Mouse (Mus musculus) midbrain, embryonic 15.5 days (tissue): ENCODE data around the gene Cx3cr1. TPM values are rescaled to one million over a fixed set of nuclear protein-coding genes. Genes with fewer than 3 reads are reported as not detected.
A peak's percentile ranks its signal among the peaks of the same experiment; 100 is the strongest.
"Not testable (repeated sequence)": the region's sequence is repeated elsewhere in the genome, so short reads cannot be mapped to it uniquely, and the experiment has no call there.

ENCODE experiments used
- ATAC-seq: fragments of 200-750 bp; cut with Nextera tagmentation; replicated peaks from 2 replicates; pipeline ENCODE4 v1.8.0; 2017; ENCODE audit warnings: moderate TSS enrichment
- H3K27ac ChIP-seq: fragments of 300-500 bp; sonication (generic); 2 replicates; pipeline ENCODE4 v1.5.1; 2015; ENCODE audit warnings: mild to moderate bottlenecking, inconsistent platforms
- H3K27me3 ChIP-seq: fragments of 300-500 bp; sonication (generic); replicated peaks from 2 replicates; pipeline ENCODE4 v1.6.1; 2015; ENCODE audit warnings: inconsistent platforms
- H3K36me3 ChIP-seq: fragments of 300-500 bp; sonication (generic); replicated peaks from 2 replicates; pipeline ENCODE4 v1.6.1; 2015; ENCODE audit warnings: inconsistent platforms
- H3K4me1 ChIP-seq: fragments of 300-500 bp; sonication (generic); 2 replicates; pipeline ENCODE4 v1.6.1; 2015; ENCODE audit warnings: inconsistent platforms
- H3K4me2 ChIP-seq: fragments of 300-500 bp; sonication (generic); 2 replicates; pipeline ENCODE4 v1.6.1; 2015; ENCODE audit warnings: inconsistent platforms, mild to moderate bottlenecking, moderate library complexity
- H3K4me3 ChIP-seq: fragments of 300-500 bp; sonication (generic); 2 replicates; pipeline ENCODE4 v1.5.1; 2015; ENCODE audit warnings: mild to moderate bottlenecking, inconsistent platforms
- H3K9ac ChIP-seq: fragments of 300-500 bp; sonication (generic); 2 replicates; pipeline ENCODE4 v1.6.1; 2015; ENCODE audit warnings: mild to moderate bottlenecking, inconsistent platforms
- H3K9me3 ChIP-seq: fragments of 300-500 bp; sonication (generic); 2 replicates; pipeline ENCODE4 v1.6.1; 2016; ENCODE audit warnings: inconsistent platforms
- WGBS: fragments of 180-500 bp; shearing (Covaris S2); methylation state at CpG from one replicate; pipeline ENCODE4 v1.1.7; 2015; ENCODE audit warnings: mixed read lengths; 5-methylcytosine and 5-hydroxymethylcytosine counted together
- polyA plus RNA-seq: library from polyadenylated mRNA; unstranded; fragments of >200 nt; fragmentation: Nextera tagmentation; extraction: Ambion mirVana; gene quantifications from 2 replicates; pipeline ENCODE4 v1.2.1, GENCODE M21; 2015

Gene Cx3cr1
- polyA plus RNA-seq, 1 experiment from 2014 or later: 8.1 TPM

DNA sequence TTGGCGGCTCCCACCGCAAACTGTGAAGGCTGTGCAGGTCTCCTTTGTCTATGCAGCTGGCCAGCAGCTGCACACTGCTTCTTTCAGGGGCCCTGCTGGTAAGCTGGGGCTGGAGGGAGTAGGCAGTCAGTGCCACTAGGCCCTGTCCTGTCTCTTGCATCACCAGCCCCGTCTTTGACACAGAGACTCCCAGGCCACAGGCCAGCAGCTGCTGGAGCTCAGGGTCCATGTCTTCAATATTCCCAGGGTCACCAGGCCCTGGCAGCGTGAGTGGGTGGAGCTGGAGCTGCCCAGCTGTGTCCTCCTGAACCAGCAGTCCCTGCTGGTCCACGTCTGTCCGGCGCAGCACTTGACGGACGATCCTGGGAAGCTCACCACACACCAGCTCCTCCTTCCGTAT is 52.7 kb downstream of the Cx3cr1 start:
- Histone ChIP-seq H3K4me2 (no peak overlapping the region), H3K9me3 (no peaks in the 10 kb centered on the region), H3K4me3 (no peak overlapping the region), H3K4me1 (no peaks in the 10 kb centered on the region), H3K9ac (no peak overlapping the region), H3K27me3 (no peaks in the 10 kb centered on the region), H3K27ac (no peak overlapping the region), H3K36me3 (no peaks in the 10 kb centered on the region)
- no peak for ATAC-seq
- 76% methylated on average over 10 of the region's 10 CpGs for whole genome bisulfite sequencing

DNA sequence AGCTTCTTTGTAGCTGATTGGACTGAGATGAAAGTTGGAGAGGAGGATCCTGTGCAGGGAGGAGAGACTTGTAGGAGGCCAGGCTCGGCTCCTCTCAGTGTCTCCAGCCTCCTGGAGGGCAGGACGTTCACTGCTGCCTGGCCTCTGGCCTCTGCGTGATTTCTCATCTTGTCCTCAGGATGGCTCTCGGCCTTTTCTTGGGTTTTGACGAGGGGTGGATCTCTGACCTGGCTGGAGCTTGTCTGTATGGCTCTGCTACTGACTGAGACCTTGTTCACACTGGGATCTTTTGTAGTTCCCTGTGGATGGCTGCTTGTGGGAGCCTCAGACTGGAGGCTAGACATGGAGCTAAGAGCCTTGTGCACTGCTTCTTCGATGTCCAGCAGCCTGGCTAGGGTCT is 54.9 kb downstream of the Cx3cr1 start:
- Histone ChIP-seq H3K4me2 (no peak overlapping the region), H3K4me3 (no peak overlapping the region), H3K4me1 (peaks cover 5% of the 10 kb centered on the region; the same call in 1 of the 2 replicates), H3K27me3 (no peaks in the 10 kb centered on the region), H3K36me3 (no peaks in the 10 kb centered on the region), H3K27ac (no peak overlapping the region), H3K9me3 (no peaks in the 10 kb centered on the region), H3K9ac (no peak overlapping the region)
- no peak for ATAC-seq
- WGBS: 64% methylated on average over 6 of the region's 6 CpGs

DNA sequence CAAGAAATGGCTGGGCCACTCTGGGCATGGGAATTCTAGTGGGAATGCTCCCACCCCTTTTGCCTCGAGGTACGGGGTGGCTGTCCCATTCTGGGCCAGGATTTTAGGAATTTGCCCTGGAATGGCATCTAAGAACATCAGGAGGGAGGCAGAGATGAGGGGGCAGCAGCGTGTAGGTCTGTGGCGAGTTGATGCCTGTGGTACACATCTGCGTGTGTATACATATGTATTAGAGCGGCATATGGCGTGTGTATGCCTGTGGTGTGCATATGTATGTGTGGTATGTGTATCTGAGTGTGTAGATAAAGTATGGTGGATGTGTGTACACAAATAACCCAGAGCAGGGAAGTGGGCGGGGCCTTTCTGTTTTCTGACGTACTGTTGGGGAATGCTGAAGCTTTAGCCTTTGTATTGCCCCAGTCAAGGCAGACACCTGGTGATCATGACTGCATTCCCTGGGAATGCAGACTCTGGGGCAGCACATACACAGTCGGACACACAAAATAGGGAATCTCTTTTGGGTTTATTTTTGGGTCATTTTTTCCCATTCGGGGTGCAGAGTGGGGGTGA is 56.3 kb downstream of the Cx3cr1 start:
- Histone ChIP-seq H3K9ac (no peak overlapping the region), H3K36me3 (no peaks in the 10 kb centered on the region), H3K9me3 (no peaks in the 10 kb centered on the region), H3K27me3 (no peaks in the 10 kb centered on the region; the same call in 1 of the 2 replicates), H3K4me3 (no peak overlapping the region), H3K27ac (no peak overlapping the region), H3K4me1 (peaks cover 5% of the 10 kb centered on the region; the same call in 1 of the 2 replicates), H3K4me2 (no peak overlapping the region)
- ATAC-seq: no peak
- 75% methylated on average over 11 of the region's 11 CpGs for WGBS

DNA sequence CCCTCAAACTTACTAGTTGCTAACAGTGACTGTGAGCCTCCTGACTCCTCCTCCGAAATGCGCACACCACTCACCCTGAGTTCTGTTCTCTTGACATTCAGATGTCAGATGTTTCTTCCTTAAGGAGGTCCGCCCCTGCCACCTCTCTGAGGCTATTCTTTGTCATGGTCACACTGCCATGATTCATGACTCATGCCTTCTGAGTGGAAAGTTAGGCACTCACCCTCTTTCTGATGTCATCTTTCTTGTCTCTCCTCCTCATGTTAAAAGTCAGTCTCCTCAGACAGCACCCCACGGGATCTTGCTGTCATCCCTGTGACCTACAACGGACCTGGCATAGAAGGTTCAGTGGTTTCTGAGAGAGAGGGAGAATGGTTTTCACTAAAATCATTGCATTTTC is 56.9 kb downstream of the Cx3cr1 start:
- Histone ChIP-seq H3K27ac (no peak overlapping the region), H3K9me3 (no peaks in the 10 kb centered on the region), H3K4me1 (peaks cover 5% of the 10 kb centered on the region; the same call in 1 of the 2 replicates), H3K27me3 (no peaks in the 10 kb centered on the region; the same call in 1 of the 2 replicates), H3K36me3 (no peaks in the 10 kb centered on the region), H3K9ac (no peak overlapping the region), H3K4me2 (no peak overlapping the region), H3K4me3 (no peak overlapping the region)
- no peak for ATAC-seq
- 87% methylated on average over 5 of the region's 5 CpGs for WGBS

DNA sequence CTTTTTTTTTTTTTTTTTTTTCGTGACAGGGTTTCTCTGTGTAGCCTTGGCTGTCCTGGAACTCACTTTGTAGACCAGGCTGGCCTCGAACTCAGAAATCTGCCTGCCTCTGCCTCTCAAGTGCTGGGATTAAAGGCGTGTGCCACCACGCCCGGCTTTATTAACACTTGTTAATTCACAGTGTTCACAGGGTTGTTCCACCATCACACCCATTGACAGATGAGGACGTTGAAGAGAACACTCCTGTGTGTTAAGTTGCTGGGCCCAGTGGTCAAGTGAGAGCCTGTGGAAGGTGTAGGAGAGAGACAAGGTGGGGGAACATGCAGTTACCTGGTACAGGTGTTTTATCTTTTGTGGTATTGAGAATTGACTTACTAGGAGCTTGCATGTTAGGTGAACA is 57.5 kb downstream of the Cx3cr1 start:
- not testable (repeated sequence) for H3K4me1 ChIP-seq, H3K9me3 ChIP-seq, H3K4me3 ChIP-seq, H3K27me3 ChIP-seq, ATAC-seq, H3K36me3 ChIP-seq, H3K9ac ChIP-seq, H3K27ac ChIP-seq, H3K4me2 ChIP-seq
- WGBS: 87% methylated on average over 6 of the region's 6 CpGs

DNA sequence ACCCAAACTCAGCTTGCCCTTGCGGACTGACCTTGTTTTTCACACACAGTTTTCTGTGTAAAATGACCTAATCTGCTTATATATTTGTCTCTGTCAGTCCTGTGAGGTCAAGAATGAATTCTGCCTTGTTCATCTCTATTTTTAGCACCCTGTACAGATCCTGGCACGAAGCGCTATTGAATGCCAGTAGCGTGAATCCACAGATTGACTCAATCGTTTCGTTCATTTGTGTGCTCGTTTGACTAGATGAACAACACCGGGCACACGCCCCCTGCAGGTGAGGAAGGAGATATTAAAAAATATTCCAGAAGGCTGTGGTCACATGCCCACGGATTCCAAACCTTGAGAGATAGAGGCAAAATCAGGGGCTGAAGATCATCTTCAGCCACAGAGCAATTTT is 58.1 kb downstream of the Cx3cr1 start:
- no peaks in the 10 kb centered on the region for H3K36me3 ChIP-seq
- H3K27ac ChIP-seq: peak overlapping the region; percentile 88
- WGBS: under 1% methylated on average over 10 of the region's 10 CpGs
- H3K4me1 ChIP-seq: peaks cover 5% of the 10 kb centered on the region; the same call in 1 of the 2 replicates
- ATAC-seq: peak; percentile 75
- peak overlapping the region; percentile 44 for H3K4me3 ChIP-seq
- peak overlapping the region; percentile 63 for H3K9ac ChIP-seq
- no peaks in the 10 kb centered on the region for H3K9me3 ChIP-seq
- H3K4me2 ChIP-seq: peak overlapping the region; percentile 80
- H3K27me3 ChIP-seq: no peaks in the 10 kb centered on the region; the same call in 1 of the 2 replicates

DNA sequence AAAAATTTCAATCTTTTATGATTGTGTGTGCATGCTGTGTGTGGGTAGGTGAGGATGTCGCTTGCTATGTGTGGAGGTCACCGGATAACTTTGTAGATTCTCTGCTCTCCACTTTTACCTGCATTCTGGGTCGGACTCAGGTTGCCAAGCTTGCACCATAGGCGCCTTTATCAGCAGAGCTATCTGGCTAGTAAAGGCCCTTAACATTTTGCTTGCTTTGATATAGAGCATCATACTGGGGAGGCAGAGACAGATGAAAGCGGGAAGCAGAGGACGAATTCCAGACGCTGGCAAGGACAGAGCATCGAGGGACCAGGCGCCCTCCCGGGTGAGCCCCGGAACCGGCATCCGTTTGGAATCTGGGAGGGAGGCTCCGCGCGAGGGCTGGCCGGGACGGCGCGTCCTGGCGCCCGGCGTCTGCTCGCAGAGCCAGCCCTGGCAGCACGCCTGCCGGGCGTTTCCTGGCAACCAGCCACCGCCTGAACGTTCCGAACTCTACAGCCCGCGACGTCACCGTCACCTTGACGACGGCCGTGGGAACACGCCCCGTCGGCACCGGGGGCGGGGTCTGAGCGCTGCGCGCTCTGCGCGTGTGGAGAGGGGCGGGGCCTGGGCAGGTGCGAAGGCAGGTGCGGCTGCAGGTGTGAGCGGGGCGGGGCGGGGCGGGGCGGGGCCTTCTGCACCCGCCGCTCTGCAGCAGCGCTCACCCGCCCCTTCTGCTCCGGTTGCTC is 58.7 kb downstream of the Cx3cr1 start:
- WGBS: 2% methylated on average over 60 of the region's 60 CpGs
- Histone ChIP-seq H3K9ac (peak overlapping the region; percentile 63), H3K36me3 (no peaks in the 10 kb centered on the region), H3K9me3 (no peaks in the 10 kb centered on the region), H3K27ac (peak overlapping the region; percentile 88), H3K4me3 (peak overlapping the region; percentile 44), H3K27me3 (no peaks in the 10 kb centered on the region; the same call in 1 of the 2 replicates), H3K4me1 (peaks cover 5% of the 10 kb centered on the region; the same call in 1 of the 2 replicates), H3K4me2 (peak overlapping the region; percentile 80)
- peak; percentile 94 for ATAC-seq

DNA sequence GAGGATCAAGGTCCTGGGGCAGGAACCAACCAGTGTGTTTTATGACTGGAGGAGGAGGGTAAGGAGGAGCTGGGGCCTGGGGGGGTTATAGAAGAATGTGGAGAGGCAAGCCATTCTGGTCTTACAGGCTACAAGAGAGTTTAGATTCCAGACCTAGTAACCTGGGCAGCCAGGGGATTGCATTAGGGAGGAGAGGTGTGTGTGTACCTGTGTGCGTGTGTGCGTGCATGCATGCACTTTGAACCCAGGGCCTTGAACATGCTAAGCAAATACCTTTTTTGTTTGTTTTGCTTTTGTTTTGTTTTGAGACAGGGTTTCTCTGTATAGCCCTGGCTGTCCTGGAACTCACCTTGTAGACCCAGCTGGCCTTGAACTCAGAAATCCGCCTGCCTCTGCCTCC is 59.8 kb downstream of the Cx3cr1 start:
- 99% methylated on average over 3 of the region's 3 CpGs for WGBS
- no peak overlapping the region for H3K27ac ChIP-seq
- no peaks in the 10 kb centered on the region for H3K9me3 ChIP-seq
- H3K9ac ChIP-seq: no peak overlapping the region
- H3K4me2 ChIP-seq: no peak overlapping the region
- no peak for ATAC-seq
- H3K27me3 ChIP-seq: no peaks in the 10 kb centered on the region; the same call in 1 of the 2 replicates
- H3K4me1 ChIP-seq: peaks cover 5% of the 10 kb centered on the region; the same call in 1 of the 2 replicates
- no peak overlapping the region for H3K4me3 ChIP-seq
- H3K36me3 ChIP-seq: no peaks in the 10 kb centered on the region

DNA sequence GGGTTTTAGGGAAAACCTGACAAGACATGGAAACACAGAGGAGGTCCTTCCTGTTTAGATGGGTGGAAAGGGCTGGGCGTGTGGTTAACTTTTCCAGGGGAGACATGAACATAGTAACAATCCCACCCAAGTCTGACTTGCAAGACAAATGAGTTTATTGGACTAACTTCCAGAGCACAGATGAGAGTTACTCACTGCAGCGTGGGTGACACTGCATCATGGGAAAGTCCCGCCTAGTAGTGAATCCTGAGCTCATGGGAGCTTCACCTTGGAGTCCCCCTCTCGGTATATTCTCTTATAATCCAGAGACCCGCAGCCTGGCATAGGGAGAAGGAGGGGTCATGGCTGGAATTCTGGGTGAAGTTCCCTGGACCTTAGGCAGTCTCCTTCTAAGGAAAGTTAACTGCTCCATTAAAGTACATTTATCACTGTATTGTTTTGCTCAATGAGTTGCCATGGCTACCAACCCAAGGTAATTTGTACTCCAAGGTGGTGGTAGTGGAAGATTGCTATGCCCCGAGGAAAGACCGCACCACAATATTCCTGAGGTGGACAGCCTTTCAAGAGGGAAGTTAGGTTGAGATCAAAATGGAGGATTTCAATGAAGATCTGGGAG is 60.3 kb downstream of the Cx3cr1 start:
- Histone ChIP-seq H3K4me1 (peaks cover 5% of the 10 kb centered on the region; the same call in 1 of the 2 replicates), H3K27me3 (no peaks in the 10 kb centered on the region; the same call in 1 of the 2 replicates), H3K36me3 (no peaks in the 10 kb centered on the region), H3K4me3 (no peak overlapping the region), H3K9me3 (no peaks in the 10 kb centered on the region), H3K27ac (no peak overlapping the region), H3K4me2 (no peak overlapping the region), H3K9ac (no peak overlapping the region)
- WGBS: 81% methylated on average over 7 of the region's 7 CpGs
- no peak for ATAC-seq

DNA sequence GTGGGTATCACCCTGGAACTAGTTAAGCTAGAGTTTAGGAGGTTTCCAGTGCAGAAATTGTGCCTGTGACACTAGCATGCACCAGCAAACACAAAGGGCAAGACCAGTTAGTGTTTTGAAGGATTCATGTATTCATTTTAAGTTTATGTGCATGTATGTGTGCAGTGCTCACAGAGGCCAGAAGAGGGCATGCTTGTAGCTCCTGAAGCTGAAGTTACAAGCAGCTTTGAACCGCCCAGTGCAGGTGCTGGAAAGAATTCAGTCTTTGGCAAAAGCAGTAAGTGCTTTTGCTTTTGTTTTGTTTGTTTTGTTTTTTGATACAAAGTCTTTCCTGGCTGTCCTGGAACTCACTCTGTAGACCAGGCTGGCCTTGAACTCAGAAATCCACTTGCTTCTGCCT is 61.8 kb downstream of the Cx3cr1 start:
- peaks cover 5% of the 10 kb centered on the region; the same call in 1 of the 2 replicates for H3K4me1 ChIP-seq
- H3K27me3 ChIP-seq: no peaks in the 10 kb centered on the region; the same call in none of the 2 replicates
- no peaks in the 10 kb centered on the region for H3K9me3 ChIP-seq
- WGBS: 89% methylated on average over 1 of the region's 1 CpGs
- H3K4me2 ChIP-seq: no peak overlapping the region
- H3K9ac ChIP-seq: no peak overlapping the region
- ATAC-seq: no peak
- no peak overlapping the region for H3K4me3 ChIP-seq
- H3K36me3 ChIP-seq: no peaks in the 10 kb centered on the region
- H3K27ac ChIP-seq: no peak overlapping the region

DNA sequence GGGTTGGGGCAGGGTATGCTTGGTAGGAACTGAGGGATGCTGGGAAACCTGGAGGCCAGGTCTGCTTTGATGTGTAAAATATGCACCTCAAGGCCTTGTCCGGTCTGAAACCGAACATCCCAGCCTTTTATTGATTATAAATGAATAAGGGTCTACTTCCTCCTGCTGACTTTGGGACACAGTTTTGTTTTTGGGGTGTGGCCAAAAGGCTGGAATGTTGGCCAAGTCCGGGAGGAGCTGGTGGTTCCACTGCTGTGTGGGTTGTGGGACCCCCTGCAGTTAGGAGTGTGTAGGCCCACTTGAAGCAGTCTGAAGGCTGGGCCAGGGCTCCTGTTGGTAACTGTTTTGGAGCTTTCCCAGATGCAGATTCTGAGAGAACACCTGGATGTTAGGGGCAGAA is 63.7 kb downstream of the Cx3cr1 start:
- no peaks in the 10 kb centered on the region for H3K36me3 ChIP-seq
- ATAC-seq: no peak
- no peak overlapping the region for H3K4me2 ChIP-seq
- H3K27me3 ChIP-seq: no peaks in the 10 kb centered on the region; the same call in none of the 2 replicates
- WGBS: 76% methylated on average over 3 of the region's 3 CpGs
- H3K27ac ChIP-seq: no peak overlapping the region
- no peak overlapping the region for H3K4me3 ChIP-seq
- H3K9me3 ChIP-seq: no peaks in the 10 kb centered on the region
- peaks cover 12% of the 10 kb centered on the region; the same call in 1 of the 2 replicates for H3K4me1 ChIP-seq
- no peak overlapping the region for H3K9ac ChIP-seq

DNA sequence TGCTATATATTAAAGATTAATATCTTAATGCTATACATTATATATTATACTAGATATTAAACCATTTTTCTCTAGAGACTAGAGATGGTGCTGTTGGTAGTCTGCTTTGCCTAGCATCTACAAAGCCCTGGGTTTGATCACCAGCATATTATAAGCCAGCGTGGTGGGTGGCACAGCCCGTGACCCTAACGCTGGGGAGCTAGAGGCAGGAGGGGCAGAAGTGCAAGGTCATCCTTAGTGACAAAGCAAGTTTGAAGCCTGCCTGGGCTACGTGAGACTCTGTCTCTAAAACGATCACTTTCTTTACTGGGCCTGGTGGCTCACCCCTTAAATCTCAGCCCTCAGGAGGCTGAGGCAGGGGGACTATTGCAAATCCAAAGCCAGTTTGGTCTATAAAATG is 66.8 kb downstream of the Cx3cr1 start:
- Histone ChIP-seq H3K9ac (no peak overlapping the region), H3K4me1 (peaks cover 6% of the 10 kb centered on the region; the same call in 1 of the 2 replicates), H3K27ac (no peak overlapping the region), H3K27me3 (no peaks in the 10 kb centered on the region; the same call in 1 of the 2 replicates), H3K36me3 (no peaks in the 10 kb centered on the region), H3K4me2 (no peak overlapping the region), H3K4me3 (no peak overlapping the region), H3K9me3 (no peaks in the 10 kb centered on the region)
- no peak for ATAC-seq
- WGBS: 82% methylated on average over 5 of the region's 5 CpGs
